Mouse (Mus musculus): ENCODE measurements at regions not wholly inside any gene's neighbourhood (a gene's known extent, or its start where the extent isn't known, plus 50 kb on each side); places are given as distances from the start of the nearest gene placed in this dataset.

DNA sequence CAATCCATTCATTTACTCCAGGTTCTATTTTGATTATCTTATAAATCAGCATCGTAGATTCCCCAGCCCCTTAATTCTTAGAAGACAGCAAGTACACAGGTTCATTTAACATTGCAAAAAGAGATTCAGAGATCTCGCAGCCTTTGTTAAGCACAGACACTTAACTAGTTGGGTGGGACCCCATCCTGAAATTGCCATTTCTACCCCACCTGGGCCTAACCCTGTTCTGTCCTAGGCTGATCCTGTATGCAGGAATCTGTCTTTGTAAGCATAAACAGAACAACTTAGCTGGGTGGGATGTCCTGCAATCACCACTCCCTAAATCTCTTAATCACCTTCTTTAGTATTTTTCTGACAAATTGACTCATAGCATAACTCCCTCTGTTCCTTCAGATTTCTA is 462.8 kb upstream of the Arrdc3 start:
- no peak for DNase-seq
